Mouse (Mus musculus): ENCODE results near the gene D7Ertd443e. TPM values are rescaled to one million over a fixed set of nuclear protein-coding genes. Genes with fewer than 3 reads are reported as not detected.

The D7Ertd443e gene
- polyA plus RNA-seq, 1 experiment from 2014 or later: not detected

DNA sequence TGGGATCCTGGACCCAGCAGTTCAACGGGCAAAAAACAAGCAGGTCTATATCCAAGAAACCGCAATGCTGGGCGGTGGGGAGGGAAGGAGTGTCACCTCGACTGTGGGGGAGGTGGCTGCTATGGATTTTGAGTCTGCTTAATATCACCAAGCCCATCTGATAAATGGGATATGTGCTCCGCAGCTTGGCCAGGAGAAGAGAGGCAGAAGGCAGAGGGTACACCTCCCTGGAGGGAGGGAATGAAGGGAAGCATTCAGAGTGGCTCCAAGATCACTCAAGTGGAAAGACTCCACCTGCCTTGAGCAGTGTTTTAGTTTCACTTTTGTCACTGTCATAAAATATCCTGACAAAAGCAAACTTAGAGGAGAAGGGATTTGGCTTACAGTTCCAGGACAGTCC lies 112.5 kb downstream of the D7Ertd443e start:
- no peak overlapping the region for H3K4me2 ChIP-seq (replicated peaks)
- WGBS: 80% methylated on average over 5 of the region's 5 CpGs
- H3K4me1 ChIP-seq: no peaks in the 10 kb centered on the region
- no peak for ATAC-seq (ENCODE audit: low FRiP score, low read depth)
- no peaks in the 10 kb centered on the region for H3K36me3 ChIP-seq
- no peak overlapping the region for H3K9ac ChIP-seq
- H3K9me3 ChIP-seq: no peaks in the 10 kb centered on the region
- no peak overlapping the region for H3K27ac ChIP-seq
- no peaks in the 10 kb centered on the region for H3K27me3 ChIP-seq (replicated peaks)
- H3K4me3 ChIP-seq: no peak overlapping the region

DNA sequence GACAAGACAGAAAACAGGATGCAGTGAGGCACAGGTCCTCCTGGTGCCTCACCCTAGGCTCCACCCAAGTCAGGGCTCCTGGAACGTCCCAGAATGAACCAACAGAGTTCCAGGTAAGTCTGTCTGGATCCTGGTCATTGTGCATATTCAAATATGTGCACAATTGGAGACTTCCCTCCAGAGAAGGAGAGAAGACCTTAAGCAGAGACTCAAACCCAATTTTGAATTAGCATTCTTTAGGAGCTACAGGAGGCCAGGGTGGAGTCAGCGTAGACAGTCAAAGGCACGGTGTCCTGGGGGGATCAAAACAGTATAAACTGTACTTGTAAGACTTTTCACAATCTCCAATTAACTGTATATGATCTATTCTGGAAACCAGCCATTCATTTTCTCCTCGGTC lies 113.0 kb downstream of the D7Ertd443e start:
- Histone ChIP-seq H3K9ac (no peak overlapping the region), H3K4me3 (no peak overlapping the region), H3K27me3 (replicated peaks) (no peaks in the 10 kb centered on the region), H3K9me3 (no peaks in the 10 kb centered on the region), H3K4me2 (replicated peaks) (no peak overlapping the region), H3K4me1 (no peaks in the 10 kb centered on the region), H3K36me3 (no peaks in the 10 kb centered on the region), H3K27ac (no peak overlapping the region)
- WGBS: 78% methylated on average over 4 of the region's 4 CpGs
- ATAC-seq (ENCODE audit: low FRiP score, low read depth): no peak

DNA sequence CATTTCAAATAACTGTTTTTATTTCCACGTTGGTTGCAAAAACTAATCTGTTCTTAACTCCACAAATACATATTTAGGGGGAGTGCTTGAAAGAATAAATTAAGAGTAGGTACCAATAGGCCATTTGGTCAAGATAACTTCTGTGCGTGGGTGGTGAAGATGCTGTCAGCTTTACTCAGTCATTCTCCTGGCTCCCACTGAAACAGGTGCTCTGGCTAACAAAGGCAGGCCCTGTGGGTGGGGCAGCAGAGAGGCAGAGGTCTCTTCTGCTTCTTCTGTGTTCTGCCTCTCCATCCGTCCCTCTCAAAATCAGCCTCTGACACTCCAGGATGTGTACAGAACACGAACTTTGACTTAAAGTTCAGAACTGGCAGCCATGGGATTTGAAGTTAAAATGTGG lies 119.7 kb downstream of the D7Ertd443e start:
- Histone ChIP-seq H3K27me3 (replicated peaks) (no peaks in the 10 kb centered on the region), H3K4me3 (no peak overlapping the region), H3K4me1 (no peaks in the 10 kb centered on the region), H3K4me2 (replicated peaks) (no peak overlapping the region), H3K36me3 (no peaks in the 10 kb centered on the region), H3K9me3 (no peaks in the 10 kb centered on the region), H3K9ac (no peak overlapping the region), H3K27ac (no peak overlapping the region)
- ATAC-seq (ENCODE audit: low FRiP score, low read depth): no peak
- 79% methylated on average over 4 of the region's 4 CpGs for WGBS

DNA sequence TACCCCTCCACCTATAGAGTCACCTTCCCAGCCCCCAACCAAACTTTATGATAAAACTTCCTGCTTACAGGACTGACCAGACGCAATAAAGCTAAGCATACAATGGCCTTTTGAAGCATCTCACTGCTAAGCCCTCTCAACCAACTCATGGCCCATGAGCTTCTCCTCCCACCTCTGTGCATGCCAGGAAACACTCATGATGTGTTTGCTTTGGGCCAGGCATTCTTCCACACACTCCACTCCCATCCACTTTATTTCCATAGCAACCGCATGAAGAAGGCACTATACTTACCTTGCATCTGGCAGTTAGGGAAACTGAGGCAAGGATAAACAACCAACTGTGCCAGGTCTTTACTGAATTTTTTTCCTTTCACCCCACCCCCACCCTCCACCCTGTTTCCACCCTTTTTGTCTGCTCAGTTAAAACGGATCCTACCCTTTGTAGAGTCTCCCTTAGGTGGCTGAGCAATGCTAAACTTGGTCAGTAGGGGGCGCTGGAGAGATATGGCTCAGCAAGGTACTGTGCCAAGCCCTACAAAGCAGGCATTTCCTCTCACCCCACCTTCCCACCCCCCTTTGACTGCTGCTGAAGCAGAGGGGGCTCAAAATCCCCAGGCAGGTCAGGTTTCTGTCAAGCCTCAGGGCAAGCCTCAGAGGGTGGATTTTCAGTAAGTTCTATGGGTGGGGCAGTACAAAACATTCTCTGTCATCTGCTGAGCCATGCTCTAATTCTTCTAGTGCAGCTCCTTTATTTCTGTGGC lies 122.1 kb downstream of the D7Ertd443e start:
- 40% methylated on average over 4 of the region's 4 CpGs for WGBS

DNA sequence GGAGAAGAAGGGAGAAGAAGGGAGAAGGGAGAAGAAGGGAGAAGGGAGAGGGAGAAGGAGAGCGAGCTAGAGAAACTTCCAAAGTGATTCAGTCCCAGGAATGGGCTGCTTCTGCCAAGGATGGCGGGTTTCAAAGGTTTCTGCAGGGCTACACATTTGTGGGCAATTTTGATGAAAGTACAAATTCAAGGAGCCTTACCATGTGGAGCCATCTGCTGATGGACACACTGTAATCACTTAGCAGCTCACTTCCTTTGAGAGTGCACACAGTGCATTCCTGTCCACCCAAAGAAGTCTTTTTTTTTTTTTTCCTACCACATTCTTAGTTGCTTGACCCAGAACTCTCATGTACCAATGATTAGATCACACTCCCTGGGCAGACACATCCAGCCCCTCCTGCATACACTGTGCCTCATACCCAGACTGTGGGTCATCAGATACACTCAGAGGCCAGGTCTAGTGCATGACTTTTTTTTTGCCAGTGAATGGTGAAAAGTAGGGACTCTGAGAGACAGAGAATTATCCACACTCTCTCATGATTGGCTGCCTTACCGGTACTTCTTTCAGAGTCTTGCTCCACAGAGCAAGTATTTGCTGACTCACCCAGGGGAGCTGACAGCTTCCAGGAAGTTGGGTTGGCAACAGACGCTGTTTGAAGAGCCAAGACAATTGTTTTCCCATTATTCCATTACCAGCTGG lies 124.3 kb downstream of the D7Ertd443e start:
- Histone ChIP-seq H3K27ac (no peak overlapping the region), H3K36me3 (no peaks in the 10 kb centered on the region), H3K4me1 (no peaks in the 10 kb centered on the region), H3K27me3 (replicated peaks) (no peaks in the 10 kb centered on the region), H3K9ac (no peak overlapping the region), H3K4me3 (no peak overlapping the region), H3K4me2 (replicated peaks) (no peak overlapping the region), H3K9me3 (no peaks in the 10 kb centered on the region)
- 66% methylated on average over 4 of the region's 4 CpGs for WGBS
- no peak for ATAC-seq (ENCODE audit: low FRiP score, low read depth)

More for the DNA sequence above, 122.1 kb downstream of the D7Ertd443e start:
- Histone ChIP-seq H3K4me1 (no peaks in the 10 kb centered on the region), H3K4me2 (replicated peaks) (no peak overlapping the region), H3K9me3 (no peaks in the 10 kb centered on the region), H3K9ac (no peak overlapping the region), H3K4me3 (no peak overlapping the region), H3K27me3 (replicated peaks) (no peaks in the 10 kb centered on the region), H3K36me3 (no peaks in the 10 kb centered on the region), H3K27ac (no peak overlapping the region)
- peak; percentile 58; the same call in 1 of the 2 replicates for ATAC-seq (ENCODE audit: low FRiP score, low read depth)

DNA sequence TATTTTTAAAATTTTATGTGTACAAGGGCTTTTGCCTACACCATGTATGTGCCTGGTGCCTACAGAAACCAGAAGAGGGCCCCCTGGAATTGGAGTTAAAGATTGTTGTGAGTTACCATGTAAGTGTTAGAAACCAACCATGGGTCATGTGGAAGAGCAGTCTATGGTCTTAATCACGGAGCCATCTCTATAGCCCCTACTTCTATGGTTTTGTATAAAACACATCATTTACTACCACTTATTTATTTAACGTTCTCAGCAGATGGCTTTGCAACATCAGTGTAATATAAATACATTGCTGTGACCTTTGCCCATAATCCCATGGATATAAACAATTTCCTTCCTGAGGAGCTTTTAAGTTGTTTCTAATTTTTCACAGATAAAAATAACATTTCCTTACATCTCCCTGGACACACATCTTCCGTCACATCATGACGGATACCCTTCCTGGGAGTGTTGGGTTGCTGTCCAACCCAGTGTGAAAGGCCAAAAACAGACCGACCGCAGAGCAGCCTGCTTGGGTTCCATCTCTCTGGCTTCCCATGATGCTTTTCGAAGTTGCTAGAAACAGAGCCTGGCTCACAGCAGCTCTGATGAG lies 135.1 kb downstream of the D7Ertd443e start:
- H3K4me2 ChIP-seq (replicated peaks): no peak overlapping the region
- H3K36me3 ChIP-seq: no peaks in the 10 kb centered on the region
- H3K4me1 ChIP-seq: no peaks in the 10 kb centered on the region; the same call in 1 of the 2 replicates
- no peak overlapping the region for H3K27ac ChIP-seq
- 84% methylated on average over 7 of the region's 7 CpGs for WGBS
- no peak for ATAC-seq (ENCODE audit: low FRiP score, low read depth)
- H3K9me3 ChIP-seq: no peaks in the 10 kb centered on the region
- H3K27me3 ChIP-seq (replicated peaks): no peaks in the 10 kb centered on the region
- no peak overlapping the region for H3K4me3 ChIP-seq
- H3K9ac ChIP-seq: no peak overlapping the region

DNA sequence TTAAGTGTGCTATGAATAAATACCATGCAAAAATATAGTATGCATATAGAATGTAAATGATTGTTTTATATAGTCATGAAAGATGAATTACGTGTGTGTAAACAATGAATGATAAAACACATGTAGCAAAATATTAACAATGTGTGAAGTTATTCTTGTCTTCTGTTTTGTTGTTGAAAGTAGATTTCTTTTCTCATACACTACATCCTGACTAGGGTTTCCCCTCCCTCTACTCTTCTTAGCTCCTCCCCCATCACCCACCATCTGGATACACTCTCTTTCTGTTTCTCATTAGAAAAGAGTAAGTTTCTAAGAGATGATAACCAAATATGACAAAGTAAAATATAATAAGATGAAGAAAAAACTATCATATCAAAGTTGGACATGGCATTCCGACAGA lies 137.4 kb downstream of the D7Ertd443e start:
- H3K4me1 ChIP-seq: no peaks in the 10 kb centered on the region; the same call in 1 of the 2 replicates
- no peaks in the 10 kb centered on the region for H3K9me3 ChIP-seq
- H3K4me3 ChIP-seq: no peak overlapping the region
- no peak overlapping the region for H3K4me2 ChIP-seq (replicated peaks)
- no peak overlapping the region for H3K9ac ChIP-seq
- 90% methylated on average over 2 of the region's 2 CpGs for WGBS
- no peak for ATAC-seq (ENCODE audit: low FRiP score, low read depth)
- no peaks in the 10 kb centered on the region for H3K36me3 ChIP-seq
- no peaks in the 10 kb centered on the region for H3K27me3 ChIP-seq (replicated peaks)
- no peak overlapping the region for H3K27ac ChIP-seq

DNA sequence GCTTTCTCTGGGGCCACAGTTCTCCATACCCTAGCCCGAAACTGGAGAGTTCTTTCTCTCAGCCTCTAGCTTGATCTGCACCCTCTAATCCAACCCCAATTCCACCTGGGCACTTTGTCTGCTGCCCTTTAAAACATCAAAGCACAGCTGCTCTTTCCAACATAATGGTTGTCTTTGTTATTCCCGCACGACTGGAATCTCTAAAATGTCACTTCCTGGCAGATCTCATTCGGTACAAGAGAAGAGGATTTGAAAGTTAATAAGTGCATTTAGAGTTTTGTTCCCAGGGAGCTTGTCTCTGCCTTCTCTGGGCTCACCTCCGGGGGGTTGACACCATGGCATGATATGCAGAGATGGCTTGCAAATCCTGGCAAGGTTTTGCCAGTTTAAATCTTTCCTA lies 138.8 kb downstream of the D7Ertd443e start:
- Histone ChIP-seq H3K9ac (no peak overlapping the region), H3K36me3 (no peaks in the 10 kb centered on the region), H3K4me3 (no peak overlapping the region), H3K9me3 (no peaks in the 10 kb centered on the region), H3K27me3 (replicated peaks) (no peaks in the 10 kb centered on the region), H3K4me2 (replicated peaks) (no peak overlapping the region), H3K27ac (no peak overlapping the region), H3K4me1 (no peaks in the 10 kb centered on the region; the same call in 1 of the 2 replicates)
- no peak for ATAC-seq (ENCODE audit: low FRiP score, low read depth)
- 33% methylated on average over 5 of the region's 5 CpGs for WGBS

DNA sequence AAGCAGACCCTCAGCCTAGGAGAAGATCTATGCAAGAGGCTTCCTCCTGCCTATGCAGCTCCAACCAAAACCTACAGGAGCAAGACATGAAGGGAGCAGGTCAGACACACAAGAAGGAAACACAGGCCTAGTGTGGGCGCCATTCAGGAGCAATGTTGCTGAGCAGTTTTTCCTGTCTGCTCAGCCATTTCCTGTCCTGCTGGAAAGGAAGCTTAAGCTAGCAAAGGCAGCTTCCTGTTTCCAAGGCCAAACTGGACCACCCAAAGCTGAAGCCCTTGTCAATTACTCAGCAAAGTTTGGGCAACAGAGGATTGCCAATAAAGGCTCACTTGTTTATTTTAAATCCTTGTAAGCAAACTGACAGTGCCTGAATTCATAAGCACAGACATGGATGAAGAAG lies 142.7 kb downstream of the D7Ertd443e start:
- no peak overlapping the region for H3K4me2 ChIP-seq (replicated peaks)
- no peak for ATAC-seq (ENCODE audit: low FRiP score, low read depth)
- no peaks in the 10 kb centered on the region for H3K9me3 ChIP-seq
- no peaks in the 10 kb centered on the region; the same call in 1 of the 2 replicates for H3K4me1 ChIP-seq
- no peak overlapping the region for H3K9ac ChIP-seq
- no peak overlapping the region for H3K27ac ChIP-seq
- no peaks in the 10 kb centered on the region for H3K27me3 ChIP-seq (replicated peaks)
- H3K4me3 ChIP-seq: no peak overlapping the region
- H3K36me3 ChIP-seq: no peaks in the 10 kb centered on the region
- 89% methylated on average over 1 of the region's 1 CpGs for WGBS

DNA sequence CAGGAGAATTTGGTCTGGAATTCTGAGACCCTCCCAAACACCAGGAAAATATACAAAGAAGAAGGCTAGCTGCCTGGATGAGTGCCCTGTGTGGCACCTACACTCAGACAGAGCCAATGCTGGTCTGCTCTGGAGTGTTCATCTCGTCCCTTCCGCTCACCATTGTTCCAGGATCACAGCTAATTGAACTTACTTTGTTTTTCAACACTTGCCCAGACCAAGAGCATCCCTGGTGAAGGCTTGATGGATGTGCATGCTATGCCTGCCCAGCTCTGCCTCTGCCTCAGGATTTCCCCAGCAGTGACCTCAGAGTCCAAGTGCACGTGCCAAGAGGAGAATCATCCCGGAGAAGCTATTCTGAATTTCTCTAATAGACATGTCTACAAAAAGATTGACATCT lies 144.2 kb downstream of the D7Ertd443e start:
- Histone ChIP-seq H3K27me3 (replicated peaks) (no peaks in the 10 kb centered on the region), H3K27ac (no peak overlapping the region), H3K4me3 (no peak overlapping the region), H3K36me3 (no peaks in the 10 kb centered on the region), H3K4me1 (no peaks in the 10 kb centered on the region; the same call in 1 of the 2 replicates), H3K9ac (no peak overlapping the region), H3K9me3 (no peaks in the 10 kb centered on the region), H3K4me2 (replicated peaks) (no peak overlapping the region)
- ATAC-seq (ENCODE audit: low FRiP score, low read depth): no peak
- WGBS: 79% methylated on average over 4 of the region's 4 CpGs

DNA sequence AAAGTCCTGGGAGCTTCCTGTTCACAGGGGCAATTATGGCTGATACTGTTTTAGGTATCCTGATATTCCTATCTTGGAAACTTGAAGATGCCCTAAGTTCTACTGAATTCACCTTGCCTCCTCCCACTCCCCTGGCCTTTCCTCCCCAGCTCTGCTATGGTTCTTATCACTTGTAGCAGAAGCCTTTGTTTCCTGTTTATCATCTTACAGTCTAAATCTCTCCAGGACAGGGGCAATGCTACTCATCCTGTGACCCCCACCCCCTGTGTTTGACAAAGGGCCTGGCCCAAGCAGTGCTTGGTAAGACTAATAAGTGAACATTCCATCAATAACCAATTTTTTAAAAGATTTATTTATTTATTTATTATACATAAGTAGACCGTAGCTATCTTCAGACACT lies 144.9 kb downstream of the D7Ertd443e start:
- Histone ChIP-seq H3K27me3 (replicated peaks) (no peaks in the 10 kb centered on the region), H3K9me3 (no peaks in the 10 kb centered on the region), H3K9ac (no peak overlapping the region), H3K36me3 (no peaks in the 10 kb centered on the region), H3K4me1 (no peaks in the 10 kb centered on the region), H3K27ac (no peak overlapping the region), H3K4me3 (no peak overlapping the region), H3K4me2 (replicated peaks) (no peak overlapping the region)
- WGBS: 89% methylated on average over 1 of the region's 1 CpGs
- ATAC-seq (ENCODE audit: low FRiP score, low read depth): no peak

DNA sequence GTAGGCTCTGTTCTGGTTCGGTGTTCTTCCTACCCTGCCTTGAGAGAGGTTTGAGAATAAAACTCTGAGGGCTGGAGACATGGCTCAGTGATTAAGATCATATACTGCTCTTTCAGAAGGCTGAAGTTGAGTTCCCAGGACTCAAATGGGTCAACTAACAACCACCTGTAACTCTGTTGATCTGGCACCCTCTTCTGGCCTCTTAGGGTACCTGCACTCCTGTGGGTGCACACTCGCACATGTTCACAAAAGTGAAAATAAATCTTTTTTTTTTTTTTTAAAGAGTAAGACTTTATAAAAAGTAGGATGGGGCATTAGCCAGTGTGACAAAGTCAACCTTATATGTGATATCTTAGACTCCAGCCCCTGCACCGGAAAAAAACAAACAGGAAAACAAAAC lies 146.6 kb downstream of the D7Ertd443e start:
- H3K9ac ChIP-seq: no peak overlapping the region
- H3K4me2 ChIP-seq (replicated peaks): no peak overlapping the region
- no peaks in the 10 kb centered on the region for H3K36me3 ChIP-seq
- H3K27ac ChIP-seq: no peak overlapping the region
- no peaks in the 10 kb centered on the region for H3K27me3 ChIP-seq (replicated peaks)
- no peaks in the 10 kb centered on the region for H3K9me3 ChIP-seq
- 98% methylated on average over 3 of the region's 3 CpGs for WGBS
- no peak for ATAC-seq (ENCODE audit: low FRiP score, low read depth)
- no peak overlapping the region for H3K4me3 ChIP-seq
- no peaks in the 10 kb centered on the region for H3K4me1 ChIP-seq
